Mouse (Mus musculus) layer of hippocampus, adult 9-10 months (tissue): ENCODE data around the gene Rad17.

ENCODE experiments used
- DNase-seq: peaks from one replicate; pipeline ENCODE4 v3.0.0; 2022; ENCODE audit warnings: low spot score

The Rad17 gene

GRCm38 (mm10) chr13:100612903-100613302, 37.9 kb downstream of the Rad17 start:
- no peak for DNase-seq

- no peak for DNase-seq
Measured at GRCm38 (mm10) chr13:100612251-100612650, 38.6 kb downstream of the Rad17 start.

- no peak for DNase-seq
Measured at GRCm38 (mm10) chr13:100611266-100611665, 39.6 kb downstream of the Rad17 start.

- DNase-seq = no peak
Measured at GRCm38 (mm10) chr13:100607756-100608155, 43.1 kb downstream of the Rad17 start.

- no peak for DNase-seq
Measured at GRCm38 (mm10) chr13:100605845-100606244, 45.0 kb downstream of the Rad17 start.

GRCm38 (mm10) chr13:100603738-100604095, 47.1 kb downstream of the Rad17 start:
- DNase-seq = no peak

GRCm38 (mm10) chr13:100603031-100603737, 47.7 kb downstream of the Rad17 start:
- DNase-seq = no peak

- DNase-seq = no peak
Measured at GRCm38 (mm10) chr13:100602239-100602902, 48.5 kb downstream of the Rad17 start.

GRCm38 (mm10) chr13:100601034-100601433, 49.8 kb downstream of the Rad17 start:
- no peak for DNase-seq

GRCm38 (mm10) chr13:100600317-100600716, 50.5 kb downstream of the Rad17 start:
- DNase-seq = no peak

- no peak for DNase-seq
Measured at GRCm38 (mm10) chr13:100597284-100597683, 53.6 kb downstream of the Rad17 start.

- no peak for DNase-seq
Measured at GRCm38 (mm10) chr13:100595552-100595885, 55.3 kb downstream of the Rad17 start.

- no peak for DNase-seq
Measured at GRCm38 (mm10) chr13:100594838-100595551, 55.9 kb downstream of the Rad17 start.

- peak; percentile 43 for DNase-seq
Measured at GRCm38 (mm10) chr13:100594041-100594792, 56.6 kb downstream of the Rad17 start.

GRCm38 (mm10) chr13:100588646-100589045, 62.2 kb downstream of the Rad17 start:
- no peak for DNase-seq

GRCm38 (mm10) chr13:100582144-100582543, 68.7 kb downstream of the Rad17 start:
- no peak for DNase-seq

- no peak for DNase-seq
Measured at GRCm38 (mm10) chr13:100581701-100582100, 69.2 kb downstream of the Rad17 start.

GRCm38 (mm10) chr13:100579951-100580350, 70.9 kb downstream of the Rad17 start:
- DNase-seq = no peak

GRCm38 (mm10) chr13:100579220-100579619, 71.6 kb downstream of the Rad17 start:
- no peak for DNase-seq

GRCm38 (mm10) chr13:100575950-100576349, 74.9 kb downstream of the Rad17 start:
- no peak for DNase-seq

- DNase-seq = no peak
Measured at GRCm38 (mm10) chr13:100570713-100571112, 80.1 kb downstream of the Rad17 start.

GRCm38 (mm10) chr13:100568359-100568758, 82.5 kb downstream of the Rad17 start:
- no peak for DNase-seq
